Mouse (Mus musculus): ENCODE results near the gene Gpr12.
"Not testable (repeated sequence)": the region's sequence is repeated elsewhere in the genome, so short reads cannot be mapped to it uniquely, and the experiment has no call there.

Gene Gpr12

DNA sequence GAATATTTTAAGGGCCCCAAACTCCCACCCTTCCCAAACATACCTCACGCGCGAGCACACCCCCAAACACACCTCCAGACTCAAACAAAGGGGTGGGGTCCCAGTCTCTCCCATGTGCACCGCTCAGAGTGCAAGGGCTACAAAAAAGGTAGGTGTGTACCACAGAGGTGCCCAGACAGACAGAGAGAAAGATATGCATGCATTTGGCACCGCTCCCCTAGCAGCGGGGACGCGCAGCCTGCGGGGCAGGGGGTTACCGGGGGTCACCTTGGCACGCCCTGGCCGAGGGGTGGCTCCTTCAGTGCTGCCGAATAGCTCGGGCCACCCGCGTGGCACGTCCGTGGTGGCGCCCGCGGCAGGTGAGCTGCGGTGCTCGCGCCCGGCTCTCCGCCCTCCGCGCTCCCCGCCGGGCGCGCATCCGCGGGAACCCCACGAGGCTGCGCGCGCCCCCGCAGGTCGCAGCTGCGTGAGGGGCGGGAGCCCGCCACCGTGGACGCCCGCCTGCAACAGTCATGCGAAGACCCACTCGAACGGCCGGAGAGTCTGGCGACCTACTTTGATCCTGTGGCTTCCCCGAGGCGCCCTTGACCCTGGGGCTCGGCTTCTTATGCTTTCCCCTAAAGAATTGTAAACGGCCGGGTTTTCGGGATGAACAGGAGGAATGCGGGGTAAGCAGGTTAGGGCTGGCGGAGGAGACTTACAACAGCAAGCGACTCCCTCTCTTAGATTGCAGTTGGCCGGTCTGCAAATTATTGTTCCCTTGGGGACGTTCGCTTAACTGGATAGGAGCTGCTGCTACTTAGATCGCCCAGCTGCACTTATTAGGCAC lies at the start of gene Gpr12:
Gene Gpr12 (minus strand): TSS at position 762 of the 829 bp plus-strand sequence.
- no peak for DNase-seq

- DNase-seq, result no peak
Observed at GRCm38 (mm10) chr5:146631602-146632001, 46.6 kb upstream of the Gpr12 start.

DNA sequence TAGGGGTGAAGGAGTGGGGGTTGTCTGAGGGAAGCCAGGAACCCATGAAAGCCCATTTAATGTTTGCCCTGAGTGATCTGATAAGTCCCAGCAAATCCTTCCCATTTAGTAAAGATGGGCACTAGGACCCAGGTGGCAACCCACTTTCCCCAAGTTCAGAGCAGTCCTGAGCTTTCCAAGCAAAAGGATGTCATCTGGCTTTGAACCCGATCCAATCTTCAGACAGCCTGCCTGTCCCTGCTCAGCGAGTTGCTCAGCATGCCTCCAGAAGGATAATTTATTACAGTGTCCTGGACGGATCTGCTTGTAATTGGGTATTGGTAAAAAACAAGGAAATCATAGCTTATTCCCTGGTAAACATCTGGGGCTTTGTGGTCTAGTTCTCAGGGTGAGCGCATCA lies 45.9 kb upstream of the Gpr12 start:
- no peak for DNase-seq

DNA sequence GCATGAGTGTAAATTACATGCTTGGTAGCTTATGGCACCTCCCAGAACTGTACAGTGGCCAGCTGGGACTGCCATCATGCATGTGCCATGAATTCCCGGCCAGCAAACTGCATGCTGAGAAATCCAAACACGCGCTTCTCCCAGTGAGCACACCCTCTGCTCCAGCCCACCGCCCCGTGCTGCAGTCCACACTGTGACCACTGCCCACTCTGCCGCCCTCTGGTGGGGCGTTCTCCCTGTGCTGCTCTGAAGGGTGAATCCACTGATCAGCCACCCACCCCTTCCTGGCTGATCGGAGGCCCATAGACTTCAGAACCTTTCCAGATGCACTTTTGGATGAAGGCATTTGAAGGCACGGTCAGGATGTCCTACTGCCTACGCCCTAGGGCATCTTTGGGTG lies 44.6 kb upstream of the Gpr12 start:
- DNase-seq, result no peak

GRCm38 (mm10) chr5:146628804-146629203 lies 43.8 kb upstream of the Gpr12 start:
- no peak for DNase-seq

GRCm38 (mm10) chr5:146627901-146628300 lies 42.9 kb upstream of the Gpr12 start:
- DNase-seq, result no peak

- no peak for DNase-seq
Observed at GRCm38 (mm10) chr5:146625635-146626311, 40.7 kb upstream of the Gpr12 start.

- no peak for DNase-seq
Observed at GRCm38 (mm10) chr5:146611830-146612229, 26.8 kb upstream of the Gpr12 start.

DNA sequence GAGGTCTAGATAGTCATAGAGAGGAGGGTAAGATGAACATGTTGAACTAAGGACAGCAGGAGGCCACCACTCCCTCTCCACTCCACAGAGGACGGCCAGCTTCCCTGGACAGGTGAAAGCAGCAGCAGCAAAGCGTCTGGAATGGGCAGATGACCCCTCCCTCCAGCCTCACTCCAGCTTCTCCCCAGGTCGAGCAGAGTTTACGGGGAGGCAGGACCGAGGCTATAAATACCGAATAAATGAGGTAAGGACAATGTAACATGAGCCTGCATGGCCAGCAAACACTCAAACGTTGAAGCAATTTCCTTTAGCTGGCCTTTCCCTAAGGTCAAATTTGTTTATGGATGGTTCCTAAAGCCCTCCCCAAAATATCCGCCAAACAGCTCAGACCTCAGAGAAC lies 26.0 kb upstream of the Gpr12 start:
- DNase-seq, result no peak

- no peak for DNase-seq
Observed at GRCm38 (mm10) chr5:146609646-146610045, 24.6 kb upstream of the Gpr12 start.

GRCm38 (mm10) chr5:146607816-146608215 lies 22.8 kb upstream of the Gpr12 start:
- DNase-seq, result no peak

DNA sequence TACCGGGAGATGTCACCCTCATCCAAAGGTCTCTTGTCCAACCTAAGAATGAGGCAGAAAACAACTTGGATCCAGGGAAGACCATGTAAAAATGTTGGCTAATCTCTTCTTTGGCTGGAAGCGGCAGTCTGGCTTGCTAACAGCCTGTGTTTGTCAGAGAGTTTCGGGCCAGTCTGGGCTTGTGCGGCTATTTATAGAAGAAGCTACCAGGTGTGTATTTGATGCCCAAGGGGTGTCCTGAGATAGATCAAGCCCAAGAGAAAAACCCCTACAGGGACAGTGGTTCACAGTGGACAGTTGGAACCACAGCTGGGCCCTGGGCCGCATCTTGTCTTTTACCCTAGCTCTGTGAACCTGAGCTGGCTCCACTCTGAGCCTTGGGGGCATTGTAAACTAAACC lies 21.9 kb upstream of the Gpr12 start:
- no peak for DNase-seq

DNA sequence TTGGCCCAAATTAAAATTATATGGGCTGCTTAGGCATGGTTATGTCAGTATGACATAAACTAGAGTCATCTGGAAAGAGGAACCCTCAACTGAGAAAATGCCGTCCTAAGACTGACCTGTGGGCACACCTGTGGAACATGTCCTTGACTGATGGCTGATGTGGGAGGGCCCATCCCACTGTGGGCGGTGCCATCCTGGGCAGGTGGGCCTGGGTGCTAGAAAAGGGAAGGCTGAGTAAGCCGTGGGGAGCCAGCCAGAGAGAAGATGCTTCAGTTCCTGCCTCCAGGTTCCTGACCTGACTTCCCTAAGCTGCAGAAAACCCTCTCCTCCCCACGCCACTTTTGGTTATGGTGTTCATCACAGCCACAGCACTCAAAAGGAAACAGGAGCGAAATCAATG lies 21.2 kb upstream of the Gpr12 start:
- DNase-seq, result no peak

GRCm38 (mm10) chr5:146599970-146600369 lies 14.9 kb upstream of the Gpr12 start:
- DNase-seq, result no peak

GRCm38 (mm10) chr5:146599216-146599615 lies 14.2 kb upstream of the Gpr12 start:
- DNase-seq, result not testable (repeated sequence)

GRCm38 (mm10) chr5:146598215-146599119 lies 13.4 kb upstream of the Gpr12 start:
- DNase-seq, result no peak

DNA sequence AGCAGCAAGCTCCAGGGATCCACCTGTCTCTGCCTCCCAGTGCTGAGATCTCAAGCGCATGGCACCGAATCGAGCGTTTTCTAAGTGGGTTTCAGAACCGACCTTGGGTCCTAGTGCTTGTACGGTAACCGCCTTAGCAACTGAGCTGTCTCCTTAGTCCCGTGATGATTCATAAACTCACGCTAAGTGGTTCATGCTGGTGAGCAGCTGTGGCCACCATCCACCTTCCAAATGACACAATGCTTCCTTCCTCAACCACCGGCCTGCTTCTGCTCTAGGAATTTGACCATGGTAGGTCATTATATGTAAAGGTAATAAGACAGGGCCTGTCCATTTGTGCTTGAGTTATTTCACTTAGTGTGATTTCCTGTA lies 12.4 kb upstream of the Gpr12 start:
- no peak for DNase-seq

- no peak for DNase-seq
Observed at GRCm38 (mm10) chr5:146596612-146597502, 11.8 kb upstream of the Gpr12 start.

- no peak for DNase-seq
Observed at GRCm38 (mm10) chr5:146592580-146592979, 7.5 kb upstream of the Gpr12 start.

DNA sequence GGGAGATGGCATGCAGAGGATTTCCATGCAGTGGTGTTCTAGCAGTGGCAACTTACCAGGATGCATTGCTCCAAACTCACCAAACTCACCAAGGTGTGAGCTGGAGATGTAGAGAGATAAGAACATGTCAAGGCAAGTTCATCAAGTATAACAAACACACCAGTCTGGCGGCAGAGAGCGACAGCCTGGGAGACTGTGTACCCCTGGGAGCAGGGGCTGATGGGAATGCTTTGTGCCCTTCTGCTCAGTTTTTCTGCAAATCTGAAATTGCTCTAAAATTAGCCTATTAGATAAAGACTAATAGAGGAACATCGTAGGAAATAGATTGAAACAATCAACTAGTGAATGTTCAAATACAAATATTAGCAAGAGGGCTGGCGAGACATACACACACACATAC lies 6.6 kb upstream of the Gpr12 start:
- DNase-seq, result no peak

- DNase-seq, result no peak
Observed at GRCm38 (mm10) chr5:146590987-146591386, 5.9 kb upstream of the Gpr12 start.

DNA sequence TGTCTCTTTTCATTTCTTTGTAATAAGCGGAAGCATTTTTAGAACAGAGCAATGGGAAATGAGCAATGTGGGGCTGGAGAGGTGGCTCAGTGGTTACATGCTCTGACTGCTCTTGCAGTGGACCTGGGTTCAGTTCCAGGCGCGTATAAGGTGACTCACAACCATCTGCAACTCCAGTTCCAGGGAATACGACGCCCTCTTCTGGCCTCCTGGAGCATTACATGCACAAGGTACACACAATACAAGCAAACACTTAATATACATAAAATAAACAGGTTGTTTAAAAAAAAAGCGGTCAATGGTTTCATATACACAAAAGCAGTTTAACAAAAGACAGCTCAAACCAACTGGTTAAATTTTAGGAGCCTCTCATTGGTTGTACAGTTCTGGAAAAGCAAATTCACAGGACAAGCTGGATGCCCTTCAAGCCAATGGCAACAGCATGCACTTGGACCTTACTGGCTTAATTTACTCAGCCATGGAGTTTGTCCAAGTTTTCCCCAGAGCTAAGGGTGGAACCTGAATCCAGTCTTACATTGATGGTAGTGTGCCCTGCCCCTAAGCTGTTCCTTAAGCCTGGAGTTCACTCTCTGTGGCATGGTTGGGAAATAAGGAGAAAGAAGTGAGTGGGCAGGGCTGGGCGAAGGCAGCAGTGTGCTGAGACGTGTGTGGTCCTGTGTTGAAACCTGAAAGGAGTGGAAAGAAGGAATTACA lies 1.5 kb upstream of the Gpr12 start:
- DNase-seq, result no peak

Data from liver (tissue).